Mouse (Mus musculus) olfactory bulb, adult 2 months (tissue): ENCODE measurements around the gene Kcnh7. TPM values are rescaled to one million over a fixed set of nuclear protein-coding genes. Genes with fewer than 3 reads are reported as not detected.

Source experiments
- H3K27ac ChIP-seq: fragments of 200-500 bp; 2 replicates; pipeline ENCODE4 v1.5.1; 2012; ENCODE audit warnings: low read depth, low read length; ENCODE audit not compliant: insufficient read depth
- H3K4me1 ChIP-seq: fragments of 200-500 bp; 2 replicates; pipeline ENCODE4 v1.6.1; 2012; ENCODE audit warnings: low read length; ENCODE audit not compliant: control insufficient read depth, insufficient read depth
- H3K4me3 ChIP-seq: fragments of 200-500 bp; 2 replicates; pipeline ENCODE4 v1.5.1; 2012; ENCODE audit warnings: mild to moderate bottlenecking, low read depth, low read length, moderate library complexity; ENCODE audit not compliant: insufficient read depth
- CTCF ChIP-seq: fragments of 200-500 bp; IDR thresholded peaks from 2 replicates; pipeline ENCODE4 v1.5.1; 2012; ENCODE audit warnings: low read depth, mild to moderate bottlenecking, low read length, moderate library complexity; ENCODE audit not compliant: insufficient read depth
- POLR2A ChIP-seq: fragments of 200-500 bp; IDR thresholded peaks from 2 replicates; pipeline ENCODE4 v1.6.1; 2012; ENCODE audit warnings: mild to moderate bottlenecking, low read depth, low read length, moderate library complexity; ENCODE audit not compliant: insufficient read depth
- WGBS: fragments of 180-500 bp; shearing (Covaris S2); methylation state at CpG from one replicate; pipeline ENCODE4 v1.1.7; 2018; 5-methylcytosine and 5-hydroxymethylcytosine counted together
- polyA plus RNA-seq: library from polyadenylated mRNA; stranded (reverse); fragments of >200 nt; gene quantifications from 2 replicates; pipeline ENCODE4 v1.2.4, GENCODE M21; 2012; ENCODE audit warnings: low replicate concordance; ENCODE audit not compliant: missing spikeins, insufficient read depth, insufficient read length

Kcnh7 gene
- polyA plus RNA-seq, 1 experiment: not detected

GRCm38 (mm10) chr2:63117209-63118193 is 66.6 kb downstream of the Kcnh7 start:
- TF ChIP-seq CTCF (no peak), POLR2A (no peak)
- Histone ChIP-seq H3K27ac (no peak overlapping the region), H3K4me3 (no peak overlapping the region), H3K4me1 (no peaks in the 10 kb centered on the region)
- WGBS: 24% methylated on average over 4 of the region's 4 CpGs

- Histone ChIP-seq H3K27ac (no peak overlapping the region), H3K4me1 (no peaks in the 10 kb centered on the region), H3K4me3 (no peak overlapping the region)
- TF ChIP-seq CTCF: no peak
- TF ChIP-seq POLR2A: no peak
- WGBS: 90% methylated on average over 2 of the region's 2 CpGs
These were observed 78.1 kb downstream of the Kcnh7 start for GRCm38 (mm10) chr2:63105971-63106370.

DNA sequence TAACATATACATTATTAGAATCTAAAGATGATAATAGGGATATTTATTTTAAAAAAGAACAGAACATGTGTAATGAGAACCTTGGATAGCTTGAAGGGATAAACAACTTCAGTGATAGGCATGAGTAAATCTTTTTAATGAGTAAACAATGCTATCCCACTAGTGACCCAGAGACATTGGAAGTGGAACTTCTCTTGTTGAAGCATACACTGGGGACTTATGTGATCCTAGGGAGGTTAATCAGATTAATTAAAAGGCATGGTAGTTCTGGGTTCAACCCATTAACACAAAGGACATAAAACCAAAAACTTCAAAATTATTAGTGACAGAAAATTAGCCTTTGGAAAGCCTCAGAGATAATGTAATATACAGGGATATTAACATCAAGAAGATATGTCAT is 84.4 kb downstream of the Kcnh7 start:
- H3K4me3 ChIP-seq: no peak overlapping the region
- no peaks in the 10 kb centered on the region for H3K4me1 ChIP-seq
- H3K27ac ChIP-seq: no peak overlapping the region
- no peak for TF ChIP-seq CTCF
- TF ChIP-seq POLR2A: no peak

GRCm38 (mm10) chr2:63091775-63092174 is 92.3 kb downstream of the Kcnh7 start:
- no peak overlapping the region for H3K27ac ChIP-seq
- TF ChIP-seq CTCF: no peak
- no peak for TF ChIP-seq POLR2A
- WGBS: 41% methylated on average over 4 of the region's 4 CpGs
- no peaks in the 10 kb centered on the region for H3K4me1 ChIP-seq
- H3K4me3 ChIP-seq: no peak overlapping the region

GRCm38 (mm10) chr2:63090447-63090846 is 93.6 kb downstream of the Kcnh7 start:
- 80% methylated on average over 2 of the region's 2 CpGs for WGBS
- H3K4me3 ChIP-seq: no peak overlapping the region

DNA sequence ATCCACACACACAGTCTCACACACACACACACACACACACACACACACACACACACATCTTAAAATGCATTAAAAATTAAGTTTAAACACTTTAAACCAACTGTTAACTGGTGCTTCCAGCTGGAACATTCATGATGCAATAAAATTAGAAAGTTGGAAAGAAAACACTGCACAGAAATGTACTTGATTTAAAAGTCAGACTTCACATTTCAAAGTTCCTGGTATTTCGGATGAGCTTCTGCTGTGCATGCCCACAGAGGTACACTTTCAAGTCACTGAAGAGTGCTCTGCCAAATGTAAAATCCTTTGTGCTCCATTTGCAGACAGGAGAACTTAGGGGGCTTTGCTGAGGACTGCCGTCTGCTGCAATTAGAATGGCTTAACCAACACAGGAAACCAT is 125.7 kb downstream of the Kcnh7 start:
- WGBS: 89% methylated on average over 2 of the region's 2 CpGs
- Histone ChIP-seq H3K27ac (no peak overlapping the region), H3K4me1 (no peaks in the 10 kb centered on the region), H3K4me3 (no peak overlapping the region)
- no peak for TF ChIP-seq CTCF
- no peak for TF ChIP-seq POLR2A

More at GRCm38 (mm10) chr2:63090447-63090846, 93.6 kb downstream of the Kcnh7 start:
- Histone ChIP-seq H3K27ac (no peak overlapping the region), H3K4me1 (no peaks in the 10 kb centered on the region)
- TF ChIP-seq CTCF: no peak
- TF ChIP-seq POLR2A: no peak

DNA sequence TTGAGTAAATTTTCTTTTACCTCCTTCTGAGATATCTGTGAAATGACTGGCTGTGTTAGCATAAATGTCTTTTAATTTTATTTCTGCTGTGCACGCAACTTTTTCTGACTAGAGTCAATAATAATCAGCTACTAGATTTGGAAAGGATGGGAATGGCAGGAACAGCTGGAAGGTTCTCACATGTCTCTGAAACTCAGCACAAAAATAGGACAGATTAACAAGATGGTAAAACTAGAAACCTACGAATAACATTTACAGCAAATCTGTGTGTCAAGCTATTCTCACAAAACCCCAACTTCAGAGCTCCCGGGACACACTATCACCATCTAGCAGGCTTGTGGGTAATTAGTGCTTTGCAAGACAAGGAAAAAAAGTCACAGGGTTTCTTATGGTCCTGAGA is 134.2 kb downstream of the Kcnh7 start:
- Histone ChIP-seq H3K4me1 (no peaks in the 10 kb centered on the region), H3K4me3 (no peak overlapping the region), H3K27ac (no peak overlapping the region)
- 45% methylated on average over 3 of the region's 3 CpGs for WGBS
- TF ChIP-seq POLR2A: no peak
- TF ChIP-seq CTCF: no peak

DNA sequence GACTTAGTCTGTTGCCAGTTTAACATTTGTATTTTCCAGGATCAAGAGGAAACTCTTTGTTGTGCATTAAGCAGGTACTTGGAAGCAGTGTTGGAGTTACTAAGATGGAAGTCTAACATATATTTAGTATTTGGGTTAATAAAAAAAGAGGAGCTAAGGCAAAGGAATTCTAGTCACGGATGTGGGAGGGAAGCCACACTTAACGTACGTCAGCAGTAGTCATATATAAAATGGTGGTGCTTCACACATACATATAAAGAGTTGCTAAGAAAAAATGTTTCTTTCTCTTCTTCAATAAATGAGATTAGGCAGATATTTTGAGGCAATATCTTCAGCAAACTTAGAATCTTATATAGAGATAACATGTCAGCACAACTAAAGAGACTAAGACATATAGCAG is 144.4 kb downstream of the Kcnh7 start:
- Histone ChIP-seq H3K4me1 (no peaks in the 10 kb centered on the region), H3K4me3 (no peak overlapping the region), H3K27ac (no peak overlapping the region)
- TF ChIP-seq POLR2A: no peak
- TF ChIP-seq CTCF: no peak
- WGBS: 84% methylated on average over 3 of the region's 3 CpGs

GRCm38 (mm10) chr2:63014909-63015308 is 169.2 kb downstream of the Kcnh7 start:
- Histone ChIP-seq H3K27ac (no peak overlapping the region), H3K4me3 (no peak overlapping the region), H3K4me1 (no peaks in the 10 kb centered on the region)
- TF ChIP-seq CTCF (no peak), POLR2A (no peak)
